Mouse (Mus musculus): ENCODE data around the gene Leo1. TPM values are rescaled to one million over a fixed set of nuclear protein-coding genes. Genes with fewer than 3 reads are reported as not detected.

The Leo1 gene
- total RNA-seq, 2 experiments from 2014 or later: 24.1 to 49.9 TPM

DNA sequence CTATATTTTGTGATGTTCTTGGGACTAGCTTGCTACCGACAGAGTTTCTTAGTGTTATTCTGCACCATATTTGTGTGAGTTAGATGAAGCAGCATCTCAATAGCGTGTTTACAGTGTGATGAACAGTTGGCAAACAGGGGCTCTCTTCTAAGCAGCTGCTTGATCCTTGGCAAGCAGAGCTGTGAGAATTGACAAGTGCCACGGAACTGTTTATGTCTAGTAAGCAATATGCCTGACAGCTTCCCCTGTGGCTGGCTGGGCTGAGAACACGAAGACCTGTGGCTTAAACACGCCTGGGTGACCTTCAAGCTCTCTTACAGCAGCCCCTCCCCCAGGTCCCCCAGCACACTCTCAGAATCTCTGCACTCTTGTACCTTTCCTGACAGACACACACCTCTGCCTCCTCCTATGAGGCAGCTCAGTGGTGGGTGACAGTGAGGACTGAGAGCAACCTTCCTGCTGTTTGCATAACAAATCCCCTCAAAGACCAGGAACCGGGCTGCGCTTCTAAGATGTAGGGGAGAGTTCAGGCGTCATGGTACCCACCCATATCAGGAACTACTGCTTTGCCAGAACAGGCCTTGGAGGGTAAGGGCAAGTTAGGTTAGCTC, 21.8 kb downstream of the Leo1 start:
- no peak for ATAC-seq (replicated peaks; ENCODE audit: poor library complexity)

DNA sequence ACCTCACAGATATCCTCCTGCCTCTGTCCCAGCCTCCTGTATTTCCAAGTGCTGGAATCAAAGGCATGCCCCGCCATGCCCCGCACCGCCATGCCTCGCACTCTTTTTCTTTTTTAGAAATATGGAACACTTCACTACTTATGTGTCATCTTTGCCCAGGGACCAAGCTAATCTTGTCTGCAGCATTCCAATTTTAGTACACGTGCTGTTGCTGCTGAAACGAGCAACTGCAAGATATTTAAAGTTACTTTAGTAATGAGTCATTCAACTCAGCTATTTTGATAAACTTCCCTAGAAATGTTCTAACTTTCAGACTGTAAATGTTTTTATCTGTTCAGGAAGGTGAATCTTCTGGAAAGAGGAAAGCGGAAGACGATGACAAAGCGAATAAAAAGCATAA, 24.5 kb downstream of the Leo1 start:
- ATAC-seq (replicated peaks; ENCODE audit: poor library complexity): no peak

DNA sequence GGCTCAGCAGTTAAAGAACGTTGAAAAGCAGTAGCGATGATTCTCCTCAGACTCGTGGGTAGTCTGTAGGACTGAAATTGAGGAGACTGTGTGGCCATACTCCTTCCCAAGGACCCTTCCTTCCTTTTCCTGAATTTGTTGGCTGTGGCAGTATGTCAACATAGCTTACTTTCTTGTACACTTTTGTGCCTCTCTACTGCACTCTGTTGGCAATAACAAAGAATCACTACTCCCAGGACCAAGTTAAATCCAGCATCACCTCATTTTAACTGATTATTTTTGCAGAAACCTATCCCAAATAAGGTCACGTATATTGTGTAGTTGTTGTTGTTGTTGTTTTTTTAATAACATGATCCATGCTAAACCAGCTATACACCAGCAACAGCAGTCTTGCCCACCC, 25.3 kb downstream of the Leo1 start:
- peak; percentile 49; the same call in 1 of the 2 replicates for ATAC-seq (replicated peaks; ENCODE audit: poor library complexity)

DNA sequence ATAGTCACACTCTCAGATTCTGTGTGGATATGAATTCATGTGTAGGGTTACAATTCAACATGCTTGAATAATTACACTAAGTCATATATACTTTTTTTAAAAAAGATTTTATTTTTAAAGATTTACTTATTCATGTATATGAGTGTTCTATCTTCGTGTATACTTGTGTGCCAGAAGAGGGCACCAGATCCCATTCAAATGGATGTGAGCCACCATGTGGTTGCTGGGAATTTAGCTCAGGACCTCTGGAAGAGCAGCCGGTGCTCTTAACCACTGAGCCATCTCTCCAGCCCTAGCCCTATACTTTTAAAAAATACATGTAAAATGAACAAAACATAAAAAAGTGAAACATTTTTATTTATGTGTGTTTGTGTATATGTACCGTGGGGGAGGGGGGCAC, 26.3 kb downstream of the Leo1 start:
- no peak for ATAC-seq (replicated peaks; ENCODE audit: poor library complexity)

DNA sequence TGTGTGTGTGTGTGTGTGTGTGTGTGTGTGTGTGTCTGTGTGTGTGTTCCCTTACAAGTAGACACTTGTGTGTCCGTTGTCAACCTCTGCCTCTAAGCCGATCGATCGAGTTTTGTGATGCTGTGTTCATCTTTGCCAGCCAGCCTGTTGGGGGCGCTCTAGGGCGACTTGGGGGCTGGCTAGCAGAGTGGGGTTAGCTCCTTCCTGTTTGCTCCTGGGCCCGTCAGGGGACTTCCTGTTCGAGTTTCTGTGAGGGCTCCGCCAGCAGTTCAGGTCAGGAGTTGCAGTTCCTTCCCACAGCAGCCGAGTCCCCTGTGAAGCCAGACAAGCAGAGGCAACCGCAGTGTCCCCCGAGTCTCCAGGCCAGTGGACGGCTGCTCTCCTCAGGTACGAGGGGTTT, 27.0 kb downstream of the Leo1 start:
- peak; percentile 96 for ATAC-seq (replicated peaks; ENCODE audit: poor library complexity)

DNA sequence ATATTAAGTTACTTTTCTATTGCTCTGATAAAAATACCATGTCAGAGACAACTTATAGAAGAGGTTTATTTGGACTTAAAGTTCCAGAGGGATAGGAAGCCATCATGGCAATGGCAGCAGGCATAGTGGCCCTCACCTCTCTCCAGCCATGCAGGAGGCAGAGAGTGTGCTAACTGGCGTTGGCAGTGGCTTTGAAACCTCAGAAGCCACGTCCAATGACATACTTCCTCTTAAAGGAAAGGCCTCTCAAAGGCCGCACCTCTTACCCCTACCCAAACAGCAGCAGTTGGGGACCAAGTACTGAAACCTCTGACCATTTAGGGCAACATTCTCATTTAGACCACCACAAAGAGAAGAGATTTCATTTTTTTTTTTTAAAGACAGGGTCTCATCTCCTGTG, 35.9 kb downstream of the Leo1 start:
- peak; percentile 88 for ATAC-seq (replicated peaks; ENCODE audit: poor library complexity)

DNA sequence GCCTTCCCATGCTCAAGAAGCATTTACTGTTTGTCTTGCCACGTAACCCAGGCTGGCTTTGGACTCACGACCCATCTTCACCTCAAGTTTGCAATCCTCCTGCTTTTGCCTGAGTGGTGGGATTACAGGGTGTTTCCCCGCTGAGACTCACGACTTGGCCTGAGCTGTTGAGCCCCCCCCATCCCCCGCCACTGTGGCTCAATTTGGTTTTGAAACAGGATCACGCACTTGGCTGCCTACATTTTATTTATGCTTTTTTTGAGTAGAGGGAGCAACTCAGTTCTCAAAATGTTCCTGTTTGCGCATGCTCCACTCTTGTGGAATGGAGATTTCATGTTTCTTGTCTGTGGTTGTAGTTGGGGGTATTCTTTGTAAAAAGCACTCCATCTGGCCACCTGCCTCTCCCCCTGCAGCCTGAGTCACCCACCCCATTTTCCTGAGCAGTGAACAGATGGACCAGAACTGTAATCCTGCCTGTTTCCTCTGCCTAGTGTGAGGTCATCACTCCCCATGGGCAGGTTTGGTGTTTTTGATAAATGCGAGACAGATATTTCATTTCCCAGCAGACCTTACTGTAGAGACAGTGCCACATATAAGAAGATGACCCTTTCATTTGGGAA, 37.9 kb downstream of the Leo1 start:
- no peak for ATAC-seq (replicated peaks; ENCODE audit: poor library complexity)

DNA sequence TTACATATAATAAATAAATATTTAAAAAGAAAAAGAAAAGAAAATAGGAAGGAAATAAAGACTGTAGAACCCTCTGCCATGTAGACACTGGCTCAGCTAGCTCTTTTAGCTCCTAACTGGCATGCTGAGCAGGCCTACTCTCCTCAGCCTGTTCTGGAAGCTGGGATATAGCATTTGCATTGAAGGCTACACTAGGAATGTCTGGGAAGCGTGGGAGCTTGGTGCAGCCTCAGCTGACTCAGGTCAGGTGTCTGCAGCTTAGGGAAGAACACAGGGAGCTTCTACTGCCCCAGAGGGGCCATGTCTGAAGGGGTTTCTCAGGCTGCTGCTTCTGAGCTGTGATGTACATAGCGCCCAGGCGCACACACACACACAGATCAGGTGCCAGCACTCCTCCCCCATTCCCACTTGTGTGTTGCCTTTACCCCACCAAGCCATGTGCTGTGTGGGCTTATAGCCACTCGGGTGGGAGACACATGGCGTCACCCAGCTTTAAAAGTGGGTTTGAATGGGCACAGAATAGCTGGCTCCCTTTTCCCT, 39.3 kb downstream of the Leo1 start:
- ATAC-seq (replicated peaks; ENCODE audit: poor library complexity): no peak

DNA sequence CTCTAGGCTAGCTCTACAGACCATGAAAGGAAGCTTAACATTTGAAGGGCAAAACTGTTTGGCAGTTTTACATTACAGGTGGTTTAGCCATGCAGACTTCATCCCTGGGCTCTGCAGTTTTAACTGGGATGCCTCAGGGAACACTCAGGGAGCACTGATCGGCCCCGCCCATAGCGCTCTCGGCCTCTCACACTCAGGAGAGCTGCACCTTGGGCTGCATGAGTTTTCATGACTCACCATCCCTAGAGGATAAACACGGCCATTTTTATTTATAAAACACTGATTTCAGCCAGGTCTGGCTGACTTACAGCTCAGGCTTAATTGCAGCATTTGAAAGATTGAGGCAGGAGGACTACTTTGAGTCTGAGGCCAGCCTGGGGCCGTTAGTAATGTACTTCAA, 43.9 kb downstream of the Leo1 start:
- no peak for ATAC-seq (replicated peaks; ENCODE audit: poor library complexity)

DNA sequence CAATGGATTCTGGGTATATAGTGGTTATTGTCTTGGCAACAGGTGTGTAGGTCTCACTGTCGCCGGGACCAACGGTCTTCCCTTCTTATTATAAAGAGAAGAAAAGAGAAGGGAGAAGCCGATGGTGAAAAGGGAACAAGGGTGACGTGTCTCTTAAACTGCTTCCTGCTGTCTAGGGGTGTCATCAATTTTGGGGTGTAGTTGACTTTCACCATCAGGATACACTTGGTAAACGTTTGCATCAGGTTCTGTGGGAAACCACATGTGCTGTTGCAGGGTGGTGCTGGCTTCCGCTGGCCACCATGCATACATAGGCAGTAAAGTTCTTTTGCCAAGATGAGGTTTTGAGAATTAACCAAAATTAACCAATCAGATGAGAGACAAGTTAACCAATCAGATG, 46.9 kb downstream of the Leo1 start:
- ATAC-seq (replicated peaks; ENCODE audit: poor library complexity): peak; percentile 60

DNA sequence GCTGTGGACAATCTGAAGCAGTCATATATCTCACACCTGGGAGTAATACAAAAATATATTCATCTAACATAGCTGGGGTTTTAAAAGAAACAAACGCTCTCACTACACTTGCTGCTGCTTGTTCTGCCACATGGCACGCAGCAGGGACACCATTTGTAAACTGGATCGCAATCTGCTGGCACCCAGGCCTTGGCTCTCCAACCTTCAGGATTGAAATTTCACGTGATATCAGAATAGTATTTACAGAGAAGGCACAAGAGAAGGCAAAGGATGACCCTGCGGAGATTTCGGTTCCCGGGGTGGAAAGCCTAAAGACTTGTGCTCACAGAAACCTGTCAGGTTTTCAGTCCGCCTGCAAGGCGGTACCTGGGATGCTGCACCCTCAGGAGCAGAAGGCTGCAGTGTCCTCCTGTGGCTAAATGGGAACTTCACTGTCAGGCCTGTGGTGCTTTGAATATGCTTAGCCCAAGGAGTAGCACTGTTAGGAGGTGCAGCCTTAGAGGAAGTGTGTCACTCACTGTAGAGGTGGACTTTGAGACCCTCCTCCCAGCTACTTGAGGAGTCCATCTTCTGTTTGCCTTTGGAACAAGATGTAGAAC, 53.2 kb downstream of the Leo1 start:
- no peak for ATAC-seq (replicated peaks; ENCODE audit: poor library complexity)

DNA sequence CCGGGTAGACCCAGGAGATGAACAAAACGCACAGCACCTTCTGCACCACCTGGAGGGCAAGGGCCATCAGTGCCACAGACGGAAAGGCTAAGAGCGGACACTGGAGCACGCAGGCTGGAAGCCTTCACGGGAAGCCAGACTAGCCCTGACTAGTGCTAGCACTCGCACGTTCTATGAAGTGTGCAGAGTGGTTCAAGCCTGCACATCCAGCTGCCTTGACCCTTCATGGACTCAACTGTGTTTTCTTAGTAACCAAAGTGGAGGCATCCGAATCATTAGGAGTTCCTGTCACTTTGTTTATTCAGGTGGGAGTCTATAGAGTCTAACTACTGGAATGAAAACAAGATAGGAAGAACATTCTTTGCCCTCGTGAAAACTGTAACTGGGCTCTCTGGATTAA, 54.6 kb downstream of the Leo1 start:
- ATAC-seq (replicated peaks; ENCODE audit: poor library complexity): no peak

DNA sequence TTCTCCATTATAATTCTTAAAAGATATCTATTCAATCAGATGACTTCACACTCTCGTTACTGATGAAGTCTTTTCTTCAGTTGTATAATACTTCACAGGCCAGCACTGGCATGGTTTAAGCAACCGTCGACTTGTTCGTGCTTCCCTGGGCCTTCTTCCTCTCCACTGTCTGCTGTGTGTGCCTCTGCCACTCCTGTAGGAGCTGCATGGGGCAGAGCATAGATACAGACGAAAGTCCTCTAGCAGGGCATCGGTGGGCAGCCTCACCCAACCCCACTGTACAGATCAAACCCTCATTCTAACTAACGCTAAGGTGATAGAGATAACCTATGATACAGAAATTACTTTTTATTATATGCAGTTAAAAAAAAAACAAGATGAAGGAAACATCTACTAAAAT, 57.2 kb downstream of the Leo1 start:
- no peak for ATAC-seq (replicated peaks; ENCODE audit: poor library complexity)

DNA sequence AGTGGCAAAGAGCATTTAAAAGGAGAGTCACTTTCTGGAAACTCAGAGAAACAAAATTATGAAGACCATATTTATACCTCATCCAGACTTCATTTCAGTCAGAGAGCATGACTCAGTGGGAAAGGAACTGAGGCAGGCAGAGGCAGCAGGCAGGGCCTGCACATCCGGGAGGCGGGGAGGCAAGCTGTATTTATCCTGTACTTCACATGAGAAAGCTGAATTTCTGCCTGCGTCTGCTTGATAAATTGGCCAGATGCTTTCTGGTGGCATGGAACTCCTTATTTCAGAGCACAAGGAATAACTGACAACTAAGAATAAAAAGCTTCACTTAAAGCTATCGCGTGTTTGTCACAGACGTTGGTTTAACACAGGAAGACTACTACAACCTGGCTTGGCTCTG, 63.0 kb downstream of the Leo1 start:
- no peak for ATAC-seq (replicated peaks; ENCODE audit: poor library complexity)

DNA sequence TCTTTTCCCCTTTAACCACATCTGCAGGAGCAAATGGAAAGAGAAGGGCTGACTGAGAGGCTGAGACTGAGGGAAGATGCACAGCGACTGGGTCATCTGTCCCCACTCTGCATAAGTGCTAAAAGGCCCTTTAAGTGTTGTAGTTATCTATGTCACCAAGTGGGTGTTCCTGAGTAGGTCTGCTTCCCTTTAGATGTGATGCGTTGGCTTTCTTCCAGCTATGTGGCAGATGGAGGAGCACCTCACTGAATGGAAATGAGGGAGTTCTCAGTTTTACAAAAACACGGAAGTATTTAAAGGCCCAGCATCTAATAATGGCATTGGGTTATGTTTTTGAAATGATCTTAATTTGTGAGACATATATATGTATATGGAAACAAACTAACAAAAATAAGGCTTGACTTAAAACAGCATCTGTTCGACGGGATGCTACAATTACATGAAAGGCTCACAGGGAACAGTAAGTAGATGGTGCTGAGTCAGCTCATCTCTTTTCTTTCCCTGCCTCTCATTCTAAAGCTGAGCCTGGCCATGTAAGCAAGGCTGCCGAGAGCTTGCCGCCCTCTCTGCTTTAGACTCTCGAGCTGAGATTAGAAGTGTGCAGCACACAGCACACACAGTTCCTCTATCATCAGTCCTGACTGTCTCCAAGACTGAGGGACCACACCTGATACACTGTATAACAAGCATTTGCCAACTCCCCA, 70.1 kb downstream of the Leo1 start:
- no peak for ATAC-seq (replicated peaks; ENCODE audit: poor library complexity)

DNA sequence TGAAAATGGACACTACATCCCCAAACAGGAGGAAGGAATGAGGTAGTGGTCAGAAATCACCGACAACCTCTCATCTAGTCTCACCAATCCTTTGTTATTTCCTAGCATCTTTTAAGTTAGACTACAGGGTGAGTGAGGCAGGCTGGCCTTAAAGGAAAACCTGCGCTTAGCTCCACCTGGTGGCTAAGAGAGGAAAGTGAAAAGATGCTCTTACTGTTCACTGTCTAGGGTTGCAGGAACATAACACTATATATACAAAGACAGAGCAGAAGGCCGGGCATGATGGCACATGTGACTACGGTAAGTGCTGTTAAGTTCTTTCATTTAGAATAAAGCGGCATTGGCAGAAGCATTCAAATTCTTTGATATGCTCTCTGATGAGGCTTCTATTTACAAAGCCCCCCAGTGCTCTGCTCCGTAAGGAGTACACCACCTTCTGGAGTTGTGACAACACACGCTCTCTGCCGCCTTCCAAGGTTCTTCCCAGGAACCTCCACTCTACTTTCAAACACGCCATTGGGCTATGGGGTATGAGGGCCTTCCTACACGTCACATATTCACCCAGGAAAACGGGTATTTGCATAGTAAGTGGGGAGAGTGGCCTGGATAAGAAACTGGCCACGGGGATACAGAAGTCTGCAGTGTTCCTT, 74.3 kb downstream of the Leo1 start:
- ATAC-seq (replicated peaks; ENCODE audit: poor library complexity): peak; percentile 91

Other genes starting within 250 kb of the Leo1 start
- 0.10 and 0.27 TPM in 2 replicates for gene Myo5c, start 209.5 kb upstream of the Leo1 start, total RNA-seq (2015)
- gene Myo5c, start 209.5 kb upstream of the Leo1 start, total RNA-seq (2017): 0.04 and 0.34 TPM in 2 replicates
- gene Gnb5, start 135.2 kb upstream of the Leo1 start, total RNA-seq (2015): 0.51 and 0.67 TPM in 2 replicates
- 1.00 and 2.1 TPM in 2 replicates for gene Gnb5, start 135.2 kb upstream of the Leo1 start, total RNA-seq (2017)
- gene Bcl2l10, start 93.8 kb upstream of the Leo1 start, total RNA-seq (2015): not detected in 2 replicates
- not detected in 2 replicates for gene Bcl2l10, start 93.8 kb upstream of the Leo1 start, total RNA-seq (2017)
- 64.2 and 65.1 TPM in 2 replicates for gene Mapk6, start 31.5 kb upstream of the Leo1 start, total RNA-seq (2015)
- 50.3 and 53.6 TPM in 2 replicates for gene Mapk6, start 31.5 kb upstream of the Leo1 start, total RNA-seq (2017)
- gene Tmod3, start 118.1 kb downstream of the Leo1 start, total RNA-seq (2015): 55.9 and 61.1 TPM in 2 replicates
- 58.7 and 61.6 TPM in 2 replicates for gene Tmod3, start 118.1 kb downstream of the Leo1 start, total RNA-seq (2017)
- gene Tmod2, start 169.8 kb downstream of the Leo1 start, total RNA-seq (2015): 0.02 TPM in 1 of 2 replicates, not detected in the other
- 0.10 TPM in 1 of 2 replicates, not detected in the other for gene Tmod2, start 169.8 kb downstream of the Leo1 start, total RNA-seq (2017)
- gene Lysmd2, start 184.2 kb downstream of the Leo1 start, total RNA-seq (2015): 3.1 and 4.6 TPM in 2 replicates
- gene Lysmd2, start 184.2 kb downstream of the Leo1 start, total RNA-seq (2017): 1.6 and 1.9 TPM in 2 replicates
- not detected in 2 replicates for gene Scg3, start 242.5 kb downstream of the Leo1 start, total RNA-seq (2015)
- gene Scg3, start 242.5 kb downstream of the Leo1 start, total RNA-seq (2017): not detected in 2 replicates

All from megakaryocyte progenitor cell, adult 5-6 weeks (primary cell).